Mouse (Mus musculus): ENCODE results near the gene Gtf3c1.
"Not testable (repeated sequence)": the region's sequence is repeated elsewhere in the genome, so short reads cannot be mapped to it uniquely, and the experiment has no call there.

Gene Gtf3c1

DNA sequence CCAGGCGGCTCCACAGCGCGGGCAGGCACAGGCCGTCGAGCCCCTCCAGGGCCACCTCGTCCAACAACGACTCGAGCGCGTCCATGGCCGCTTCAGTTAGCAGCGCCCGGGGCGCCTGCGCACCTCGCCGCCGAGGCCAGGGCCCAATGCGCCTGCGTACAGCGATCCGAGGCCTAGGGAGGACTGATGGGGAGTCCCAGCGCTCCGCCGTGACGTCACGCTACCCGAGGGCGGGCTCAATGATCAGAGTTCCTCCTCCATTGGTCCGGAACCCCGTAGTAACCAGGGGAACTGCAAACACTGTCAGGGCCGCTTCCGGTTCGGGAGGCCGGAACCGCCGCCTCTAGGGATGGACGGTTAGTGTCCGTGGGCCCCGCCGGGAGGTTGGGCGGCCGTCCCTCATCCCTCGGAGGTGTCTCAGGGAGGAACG, at the start of gene Gtf3c1, which contains the start of gene D430042O09Rik:
TSS of gene Gtf3c1 (minus strand) at position 188 of the 430 bp plus-strand sequence.
TSS of gene D430042O09Rik (plus strand) at position 296 of the 430 bp plus-strand sequence.
- DNase-seq, result peak; percentile 99 to 100

DNA sequence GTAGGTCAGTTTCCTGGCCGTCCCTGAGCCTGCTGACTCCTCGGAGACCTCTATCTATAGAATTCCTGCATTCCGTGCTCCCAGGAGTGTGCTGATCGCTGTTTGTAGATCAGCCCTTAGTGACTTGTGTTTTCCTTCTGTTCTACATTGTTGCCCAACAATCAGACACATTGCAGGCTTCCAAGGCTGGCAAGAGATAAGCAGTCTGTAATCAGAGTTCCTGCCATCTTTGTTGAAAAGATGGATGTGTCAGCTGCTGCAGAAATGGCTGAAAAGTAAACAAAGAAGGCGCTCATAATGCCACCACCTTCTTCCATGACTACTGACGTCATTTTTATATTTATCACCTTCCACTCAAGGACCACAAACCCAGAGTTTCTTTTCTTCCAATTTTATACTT, 49.2 kb upstream of the Gtf3c1 start:
- DNase-seq, result no peak

DNA sequence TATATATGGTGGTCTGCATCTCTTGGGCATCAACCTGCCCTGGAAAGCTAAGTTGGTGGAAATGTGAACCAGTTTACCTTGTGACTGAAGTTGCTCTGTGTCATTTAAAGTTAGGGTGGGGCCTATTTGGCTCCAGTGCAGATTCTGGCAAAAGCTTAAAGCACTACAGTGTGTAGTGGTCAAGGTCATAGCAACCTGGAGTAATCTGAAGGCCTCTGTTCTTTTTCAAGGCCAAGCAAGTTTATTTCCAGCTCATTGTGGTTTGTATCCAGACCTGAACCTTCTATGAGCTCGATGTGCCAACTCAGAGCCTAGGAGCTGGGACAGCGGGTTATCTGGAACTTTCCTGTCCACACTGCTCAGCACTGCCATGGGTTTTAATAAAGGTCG, 45.7 kb upstream of the Gtf3c1 start:
- no peak for DNase-seq

DNA sequence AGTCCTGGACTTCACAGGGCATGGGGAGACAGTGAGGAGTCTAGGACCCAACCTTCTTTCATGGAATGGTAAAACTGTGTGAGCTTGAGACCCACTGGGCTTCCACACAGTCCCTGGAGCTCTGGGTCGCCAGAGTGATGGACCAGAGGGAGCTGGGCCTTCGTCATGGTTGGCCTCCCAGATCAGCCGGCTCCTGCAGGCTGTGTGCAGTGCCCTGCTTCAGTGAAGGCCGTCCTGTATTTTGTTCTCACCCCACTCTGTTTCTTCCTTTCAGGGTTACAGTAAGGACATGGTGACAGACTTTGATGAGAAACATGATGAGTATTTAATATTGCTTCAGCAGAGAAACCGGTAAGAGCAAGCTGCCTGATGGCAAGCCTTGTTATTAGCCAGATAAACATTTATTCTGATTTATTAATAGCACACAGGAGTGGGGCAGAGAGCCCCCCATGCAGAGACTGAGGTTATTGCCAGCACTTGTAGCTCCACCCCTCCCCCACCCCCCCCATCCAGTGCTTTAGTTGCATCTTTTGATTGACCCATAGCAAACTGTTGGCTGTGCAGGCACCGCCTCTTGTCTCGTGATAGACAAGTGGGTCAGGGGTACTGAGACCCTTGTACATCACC, 45.2 kb upstream of the Gtf3c1 start:
- no peak for DNase-seq

DNA sequence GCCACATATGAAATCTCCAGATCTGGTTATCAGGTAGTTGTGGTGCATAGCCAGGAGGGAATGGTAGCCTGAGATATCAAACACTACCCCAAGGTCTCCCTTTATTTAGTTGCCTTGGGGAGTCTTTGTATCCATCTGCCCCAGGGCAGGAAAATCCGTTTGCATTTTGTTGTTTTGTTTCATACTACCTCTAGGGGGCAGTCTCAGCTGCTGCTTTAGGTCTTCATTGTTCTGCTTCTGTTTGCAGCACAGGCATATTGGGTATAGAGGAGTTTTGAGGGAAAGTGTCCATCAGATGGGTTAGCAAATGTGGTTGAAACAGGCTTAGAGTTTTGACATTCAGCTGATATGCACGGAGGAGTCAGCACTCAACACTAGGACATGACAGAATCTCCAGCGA, 40.6 kb upstream of the Gtf3c1 start:
- peak in 1 of 2 experiments; percentile 25 for DNase-seq

DNA sequence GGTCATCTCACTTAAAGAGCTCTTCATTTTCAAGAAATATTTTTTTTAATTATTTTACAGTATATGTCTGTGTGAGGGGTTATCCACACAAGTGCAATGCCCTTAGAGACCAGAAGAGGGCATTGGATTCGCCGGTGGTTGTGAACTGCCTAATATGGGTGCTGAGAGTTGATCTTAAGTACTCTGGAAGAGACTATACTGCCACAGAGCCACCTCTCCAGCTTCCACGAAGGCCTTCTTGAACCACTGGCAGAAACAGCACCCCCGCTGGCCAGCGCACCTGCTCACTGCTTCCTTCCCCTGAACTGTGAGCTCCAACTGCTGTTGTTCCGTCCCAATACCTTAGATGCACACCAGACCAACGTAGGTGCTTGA, 39.7 kb upstream of the Gtf3c1 start:
- peak in 1 of 2 experiments; percentile 12 for DNase-seq

DNA sequence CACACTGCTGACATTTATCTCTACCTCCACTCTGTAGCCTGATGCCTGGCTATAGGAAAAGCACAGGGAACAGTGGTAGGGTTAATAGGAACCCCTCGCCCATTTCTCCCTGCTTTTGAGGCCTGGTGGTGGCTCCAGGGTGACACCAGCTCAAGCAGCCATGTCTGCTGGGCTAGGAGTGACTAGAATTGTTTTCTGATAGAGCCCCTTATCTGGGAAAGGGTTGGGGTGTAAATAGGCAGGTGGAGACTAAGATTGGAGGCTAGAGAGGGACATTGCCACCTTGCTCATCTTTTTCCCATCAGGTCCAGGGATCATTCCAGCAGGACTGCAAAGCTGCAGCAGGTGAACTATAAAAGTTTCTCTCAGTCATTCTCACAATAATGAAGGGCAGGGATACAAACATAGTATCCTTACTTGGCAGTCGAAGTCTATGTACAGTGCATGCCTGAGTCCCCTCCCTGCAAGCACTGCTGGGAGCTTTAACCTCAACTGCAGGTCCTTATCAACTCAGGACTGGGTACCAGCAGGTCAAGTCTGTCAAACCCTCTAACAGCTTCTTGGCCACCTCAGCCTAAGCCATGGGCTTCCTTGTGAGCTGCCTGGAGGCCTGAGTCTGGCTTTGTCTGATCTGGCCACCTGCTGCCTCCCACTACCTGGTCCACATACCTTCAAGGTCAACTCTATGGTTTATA, 39.2 kb upstream of the Gtf3c1 start:
- DNase-seq, result no peak

DNA sequence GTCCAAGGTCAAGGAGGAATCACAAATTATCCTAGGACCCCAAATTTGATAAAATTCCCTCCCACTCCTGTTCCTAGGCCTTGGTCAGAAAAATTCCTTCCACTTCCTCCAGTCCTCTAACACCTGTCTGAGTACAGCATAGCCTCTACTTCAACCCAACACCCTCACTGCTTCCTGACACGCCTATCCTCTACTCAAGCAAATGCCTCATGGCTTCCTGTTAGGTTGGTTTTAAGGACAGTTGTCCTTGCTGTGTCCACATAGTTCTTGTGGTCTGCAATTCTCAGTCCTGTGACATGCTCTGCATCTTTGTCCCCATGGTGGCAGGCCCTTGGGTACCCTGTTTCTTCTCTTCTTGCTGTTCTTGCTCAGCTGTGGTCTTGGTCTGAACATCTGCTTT, 37.2 kb upstream of the Gtf3c1 start:
- DNase-seq, result no peak

DNA sequence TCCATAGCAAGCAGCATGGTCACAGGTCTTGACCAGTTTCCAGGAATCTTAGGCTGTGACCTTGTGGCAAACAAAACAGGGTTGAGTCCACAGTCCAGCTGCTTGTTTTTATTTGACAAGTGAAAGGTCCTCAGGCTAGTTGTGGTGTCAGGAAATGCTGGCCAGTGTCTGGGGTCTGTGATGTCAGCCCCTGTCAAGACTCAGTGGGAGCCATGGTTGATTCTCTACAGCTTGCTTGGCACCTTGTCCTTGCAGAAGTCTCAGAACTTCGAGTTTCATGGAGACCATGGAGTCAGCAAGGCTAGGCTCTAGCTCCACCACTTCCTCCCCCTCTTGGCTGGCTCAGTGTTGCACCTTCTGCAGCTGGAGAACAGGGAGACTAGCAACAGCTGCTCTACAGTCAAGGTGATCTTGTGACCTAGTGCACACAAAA, 33.7 kb upstream of the Gtf3c1 start:
- DNase-seq, result no peak

DNA sequence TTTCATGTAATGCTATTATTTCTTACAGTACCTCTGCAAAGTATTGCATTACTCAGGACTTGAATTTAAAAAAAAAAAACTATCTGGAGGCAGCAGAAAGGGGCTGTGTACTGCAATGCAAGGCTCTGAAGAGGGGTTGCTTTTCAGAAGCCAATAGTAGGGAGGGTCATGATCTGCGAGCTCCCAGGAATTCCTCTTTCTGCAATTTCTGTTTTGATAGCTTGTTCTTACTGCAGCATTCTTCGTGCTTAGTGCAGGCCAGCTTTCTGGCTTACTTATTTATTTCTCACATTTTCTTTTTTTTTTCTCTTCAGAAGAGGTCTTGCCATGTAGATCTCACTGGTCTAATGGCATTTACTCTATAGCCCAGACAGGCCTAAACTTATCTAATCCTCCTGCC, 32.9 kb upstream of the Gtf3c1 start:
- DNase-seq, result no peak

DNA sequence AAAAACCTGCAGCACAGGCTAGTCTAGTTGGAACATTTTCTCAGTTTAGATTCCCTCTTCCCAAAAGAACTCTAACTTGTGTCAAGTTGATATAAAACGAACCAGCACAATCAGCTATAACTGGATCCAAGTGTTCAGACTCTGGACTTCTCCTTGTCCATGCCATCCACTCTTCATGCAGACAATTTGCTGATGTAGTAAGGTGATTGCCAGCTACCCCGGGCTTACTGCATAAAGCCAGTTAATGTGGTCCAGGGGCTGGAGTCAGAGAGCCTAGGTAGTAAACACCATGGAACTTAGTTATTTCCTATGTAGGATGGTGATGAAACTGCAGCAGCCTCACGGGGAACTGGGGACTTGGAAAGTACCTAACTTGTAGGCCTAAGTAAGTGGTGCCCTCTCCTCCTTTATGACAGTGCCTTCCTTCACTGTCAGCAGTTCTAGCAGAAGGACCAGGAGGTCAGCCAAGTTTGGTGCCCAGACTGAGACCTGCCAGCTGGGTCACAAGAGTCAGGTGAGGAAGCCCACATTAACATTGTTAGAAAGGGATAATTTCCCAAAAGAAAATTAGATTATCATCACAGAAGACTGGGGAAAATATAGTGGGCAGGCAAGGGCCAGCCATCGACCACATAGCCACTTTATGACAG, 28.9 kb upstream of the Gtf3c1 start:
- no peak for DNase-seq

DNA sequence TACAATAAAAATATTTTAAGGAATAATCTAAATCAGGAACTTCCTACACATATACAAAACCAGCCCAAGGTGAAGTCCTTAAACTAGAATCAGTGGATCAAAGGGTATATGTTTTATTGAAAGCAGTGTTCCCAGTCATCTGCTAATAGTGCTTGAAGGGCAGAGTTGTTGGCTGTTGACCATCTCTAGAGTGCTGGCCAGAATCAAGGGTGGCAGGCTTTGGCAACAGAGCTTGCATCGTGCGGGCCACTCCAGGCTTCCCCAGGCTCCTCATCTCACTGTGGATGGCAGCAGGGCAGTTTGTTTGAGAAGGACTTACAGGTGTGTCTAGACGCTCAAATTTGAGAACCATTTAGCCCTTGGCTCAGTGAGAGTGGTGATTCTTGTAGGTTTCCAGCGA, 26.2 kb upstream of the Gtf3c1 start:
- DNase-seq, result peak; percentile 12

DNA sequence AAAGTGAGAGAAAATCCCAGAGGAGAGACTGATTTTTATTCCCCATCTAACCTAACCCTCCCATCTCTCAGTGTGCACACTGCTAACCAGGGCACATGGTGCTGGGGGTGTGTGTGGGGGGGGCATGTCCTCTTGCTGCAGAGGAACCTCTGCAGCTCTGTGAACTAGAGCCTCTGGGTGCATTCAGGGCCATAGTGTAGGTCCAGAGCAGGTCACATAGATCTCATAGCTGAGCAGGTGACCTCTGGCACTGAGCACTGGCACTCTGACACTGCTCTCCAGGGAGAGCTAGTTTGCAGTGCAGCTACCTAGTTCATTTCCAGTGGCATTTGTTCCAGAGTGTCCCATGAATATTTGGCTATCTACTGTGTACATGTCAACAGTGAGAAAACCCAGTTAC, 24.1 kb upstream of the Gtf3c1 start:
- no peak for DNase-seq

DNA sequence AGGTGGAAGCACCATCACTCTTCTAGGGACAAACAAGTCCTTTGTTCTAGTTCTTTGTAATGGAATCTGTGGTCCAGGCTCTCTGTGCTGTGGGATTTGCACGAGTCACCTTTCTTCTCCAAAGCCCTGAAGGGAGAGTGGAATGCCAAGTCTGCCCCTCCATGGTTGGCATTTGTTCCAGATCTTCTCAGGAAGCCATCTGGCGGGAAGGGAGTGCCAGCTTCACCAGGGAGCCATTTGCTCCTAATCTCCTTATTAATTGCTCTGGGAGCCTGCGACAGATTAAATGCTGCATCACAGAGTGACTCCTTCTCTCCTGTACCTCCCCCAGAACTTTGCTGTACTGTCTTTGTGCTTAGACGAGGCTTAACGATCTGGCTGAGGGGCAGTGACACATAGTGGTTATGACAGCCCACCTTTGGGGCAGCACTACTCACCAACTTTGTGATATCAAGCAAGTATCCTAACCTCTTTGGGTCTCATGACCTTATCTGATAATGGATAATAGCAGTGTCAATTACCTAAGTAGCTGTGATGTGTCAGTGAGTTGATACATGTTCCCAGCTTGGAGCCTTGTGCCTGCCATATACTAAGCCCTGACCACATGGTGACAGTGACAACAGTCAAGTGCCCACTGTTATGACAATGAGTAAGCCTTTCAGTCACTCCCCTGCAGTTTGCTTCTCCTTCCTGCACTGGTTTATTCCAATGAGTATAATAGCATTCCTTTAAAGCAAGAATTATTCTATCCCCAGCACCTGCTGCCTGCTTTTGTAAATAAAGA, 15.8 kb upstream of the Gtf3c1 start:
- peak; percentile 84 to 86 for DNase-seq

DNA sequence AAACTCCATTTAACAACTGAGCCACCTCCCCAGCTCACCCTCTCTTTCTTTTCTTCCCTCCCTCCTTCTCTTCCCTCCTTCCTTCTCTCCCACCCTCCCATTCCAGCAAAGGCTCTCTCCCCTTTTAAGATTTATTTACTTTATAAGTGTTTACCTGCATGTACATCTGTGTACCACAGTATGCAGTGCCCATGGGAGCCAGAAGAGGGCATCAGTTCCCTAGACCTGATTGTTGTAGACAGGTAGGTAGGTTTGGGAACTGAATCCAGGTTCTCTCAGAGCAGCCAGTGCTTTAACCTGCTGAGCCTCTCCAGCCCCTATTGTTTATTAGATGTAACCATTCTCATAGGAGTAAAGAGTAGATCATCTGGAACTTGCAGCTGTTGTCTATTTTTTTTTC, 14.5 kb upstream of the Gtf3c1 start:
- peak in 1 of 2 experiments; percentile 22 for DNase-seq

DNA sequence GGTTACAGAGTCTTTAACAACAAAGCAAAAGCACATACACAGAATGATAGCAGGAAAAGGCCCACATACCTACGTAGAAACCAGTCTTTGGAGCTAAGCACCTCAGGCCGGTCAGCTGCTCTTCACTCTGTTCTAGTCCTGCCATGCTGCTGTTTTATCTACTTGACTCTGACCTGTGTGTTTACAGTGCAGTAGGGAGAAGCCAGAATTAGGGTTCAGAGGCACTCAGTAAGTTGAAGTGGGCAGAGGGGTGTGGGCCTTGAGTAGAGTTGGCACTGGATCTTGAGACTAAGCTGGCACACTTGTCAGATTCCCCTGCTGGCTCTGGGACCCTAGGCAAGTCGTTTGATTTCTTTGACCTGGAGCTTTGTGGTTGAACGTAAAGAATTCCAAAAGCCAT, 13.5 kb upstream of the Gtf3c1 start:
- no peak for DNase-seq

DNA sequence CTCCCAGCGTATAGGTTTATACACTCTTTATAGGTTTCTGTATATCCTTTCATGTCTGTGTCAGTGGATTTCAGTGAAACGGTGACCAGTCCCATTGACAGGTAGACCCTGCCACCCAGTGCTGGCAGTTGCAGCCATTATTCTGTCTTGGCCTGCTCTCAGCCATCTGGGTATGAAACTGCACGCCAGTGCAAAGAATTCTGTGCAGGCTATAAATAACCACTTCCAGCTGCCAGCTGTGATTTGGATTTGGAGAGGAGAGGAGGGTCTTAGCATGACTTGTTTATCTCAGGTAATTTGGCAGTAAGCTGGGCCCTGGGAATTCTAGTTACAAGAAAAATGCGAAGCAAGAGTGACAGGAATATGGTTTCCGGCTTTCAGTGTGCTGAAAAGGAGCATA, 12.8 kb upstream of the Gtf3c1 start:
- DNase-seq, result no peak

DNA sequence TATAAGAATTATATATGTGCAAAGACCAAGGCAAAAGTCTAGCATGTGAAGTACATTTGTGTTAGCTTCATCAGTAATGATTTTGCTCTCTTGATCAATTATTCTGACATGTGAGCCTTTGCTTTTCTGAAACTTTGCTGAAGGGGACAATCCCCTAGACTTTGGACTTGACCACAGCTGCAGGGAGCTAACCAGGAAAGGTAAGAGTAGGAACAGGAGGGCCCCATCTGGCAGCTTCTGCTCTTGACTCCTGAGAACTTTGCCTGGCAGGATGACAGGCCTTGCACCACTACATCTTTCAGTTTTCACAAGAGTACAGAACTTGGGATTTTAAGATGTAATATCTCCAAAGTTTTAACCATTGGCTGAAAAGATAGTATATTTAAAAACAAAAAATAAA, 10.0 kb upstream of the Gtf3c1 start:
- DNase-seq, result no peak

DNA sequence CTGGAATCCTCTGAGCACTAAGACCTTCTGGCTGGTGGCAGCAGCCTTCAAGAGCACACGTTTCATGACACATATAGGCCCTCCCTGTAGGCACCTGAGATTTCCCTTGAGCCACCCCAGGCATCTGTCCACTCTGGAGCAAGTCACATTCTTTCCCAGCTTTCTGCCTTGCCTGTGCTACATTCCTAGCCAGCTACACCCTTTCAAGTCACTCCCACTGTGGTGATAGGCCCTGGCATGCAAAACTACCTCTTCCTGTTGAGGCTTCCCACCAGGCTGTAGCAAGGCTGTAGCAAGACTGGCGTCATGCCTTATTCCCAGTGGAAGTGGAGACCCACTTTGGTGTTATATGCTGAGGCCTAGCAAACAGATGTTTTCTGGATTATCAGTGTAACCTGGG, 9.1 kb upstream of the Gtf3c1 start:
- DNase-seq, result no peak

DNA sequence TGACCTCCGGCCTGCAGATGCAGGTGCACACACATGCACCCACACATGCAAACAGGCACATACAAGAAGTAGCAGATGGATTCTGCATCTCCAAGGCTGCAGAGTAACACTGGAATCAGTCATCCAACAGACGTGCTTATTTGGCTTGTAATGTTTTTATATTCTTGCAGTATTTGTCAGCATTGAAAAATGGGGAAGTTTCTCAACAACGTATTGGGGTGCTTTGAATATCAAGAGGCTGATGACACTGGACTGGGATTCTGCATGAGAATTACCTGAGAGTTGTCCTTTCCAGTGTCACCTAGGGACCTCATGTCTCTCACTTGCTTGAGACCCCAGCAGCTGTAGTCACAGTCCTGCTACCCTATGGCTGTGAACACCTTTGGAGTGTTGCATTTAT, 7.2 kb upstream of the Gtf3c1 start:
- no peak for DNase-seq

DNA sequence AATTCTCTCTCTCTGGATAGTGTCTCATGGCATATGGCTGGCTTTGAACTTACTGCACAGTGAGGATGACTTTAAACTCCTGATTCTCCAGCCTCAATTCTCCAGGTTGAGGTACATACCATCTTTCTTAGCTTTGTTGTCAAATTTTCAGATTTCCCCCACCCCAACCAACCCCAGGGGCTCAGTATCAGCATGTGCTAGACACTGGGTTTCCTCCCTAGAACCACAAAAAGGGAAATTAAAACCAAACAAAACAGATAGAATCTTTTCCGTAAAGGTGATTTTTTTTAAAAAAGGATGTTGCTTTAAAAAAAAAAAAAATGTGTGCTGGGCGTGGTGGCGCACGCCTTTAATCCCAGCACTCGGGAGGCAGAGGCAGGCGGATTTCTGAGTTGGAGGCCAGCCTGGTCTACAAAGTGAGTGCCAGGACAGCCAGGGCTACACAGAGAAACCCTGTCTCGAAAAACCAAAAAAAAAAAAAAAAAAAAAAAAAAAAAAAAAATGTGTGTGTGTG, 6.0 kb upstream of the Gtf3c1 start:
- DNase-seq, result not testable (repeated sequence)

DNA sequence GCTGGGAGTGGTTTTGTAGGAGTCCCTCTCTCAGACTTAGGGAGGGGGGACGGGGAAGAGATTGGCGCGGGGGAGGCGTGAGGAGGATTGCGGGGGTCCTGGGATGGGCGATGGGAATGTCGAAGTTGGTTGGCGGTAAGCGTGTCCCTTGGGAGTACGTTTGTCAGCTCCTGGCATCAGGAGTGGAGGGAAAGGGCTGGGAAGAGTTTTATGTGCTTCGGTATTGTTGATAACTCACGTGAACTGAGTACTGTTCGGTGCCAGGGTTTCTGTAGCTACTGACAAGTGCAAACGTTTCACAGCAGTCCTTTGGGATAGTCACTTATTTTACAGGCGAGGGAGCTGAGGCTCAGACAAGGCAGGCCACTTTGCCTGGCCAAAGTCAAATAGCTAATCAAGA, 520 bp upstream of the Gtf3c1 start:
- no peak for DNase-seq

DNA sequence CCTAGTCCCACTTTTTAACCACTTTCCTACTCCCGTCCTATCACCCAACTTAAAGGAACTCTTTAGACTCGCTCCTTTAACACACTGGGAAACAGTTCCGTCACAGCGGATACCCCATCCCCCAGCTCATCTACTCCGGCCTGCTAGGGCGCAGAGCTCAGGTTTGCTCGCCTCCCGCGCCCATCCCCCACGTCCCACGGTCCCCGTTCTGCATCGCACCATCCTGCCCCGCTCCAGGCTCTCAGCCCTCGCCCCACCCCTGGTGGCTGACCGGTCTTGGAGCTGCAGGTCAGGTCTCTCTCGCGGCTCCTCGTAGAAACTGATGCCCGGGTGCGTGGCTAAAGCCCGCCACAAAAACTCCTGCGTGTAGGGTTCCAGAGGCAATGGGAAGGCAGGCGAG, 394 bp downstream of the Gtf3c1 start:
- peak in 1 of 2 experiments; percentile 69 for DNase-seq
